Mouse (Mus musculus) B cell, adult 67 days (primary cell): ENCODE measurements around the gene Shc2. TPM values are rescaled to one million over a fixed set of nuclear protein-coding genes. Genes with fewer than 3 reads are reported as not detected.

Experiments
- total RNA-seq, 2 experiments: library from RNA; stranded (reverse); gene quantifications; 4 replicates each; pipeline ENCODE4 v1.2.4; 2023

Gene Shc2
- not detected for total RNA-seq

GRCm38 (mm10) chr10:79637128-79638110, at the start of gene Shc2:
Gene Shc2 (minus strand): TSS chr10:79637918.

DNA sequence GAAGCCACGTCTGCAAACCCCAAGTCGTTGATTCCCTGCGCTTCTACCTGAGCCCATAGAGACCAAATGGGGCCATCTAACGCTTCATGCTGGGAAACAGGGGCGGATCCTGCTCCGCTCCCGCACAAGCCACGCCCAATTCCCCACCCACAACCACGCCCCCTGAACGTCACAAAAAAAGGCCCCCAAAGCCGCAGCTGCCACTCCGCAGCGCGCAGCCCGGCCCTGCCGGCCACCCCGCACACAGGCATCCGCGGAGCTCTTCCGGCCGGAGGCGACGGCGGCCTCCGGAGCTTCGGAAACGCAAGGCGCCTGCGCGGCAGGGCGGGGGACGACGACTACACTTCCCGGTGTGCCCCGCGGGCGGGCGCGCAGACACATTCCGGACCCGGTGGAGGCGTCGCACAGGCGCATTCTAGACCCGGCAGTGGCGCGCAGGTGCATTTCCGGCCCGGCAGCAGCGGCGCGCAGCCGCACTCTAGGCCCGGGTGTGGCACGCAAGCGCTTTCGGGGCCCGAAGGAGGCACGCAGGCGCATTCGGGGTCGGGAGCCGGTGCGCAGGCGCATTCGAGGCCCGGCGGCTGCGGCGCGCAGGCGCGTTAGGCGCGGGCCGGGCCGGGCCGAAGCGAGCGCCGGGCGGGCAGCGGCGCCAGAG, 44.0 kb upstream of the Shc2 start, which contains the start of gene Cdc34:
TSS of gene Cdc34 (plus strand) at position 605 of the 655 bp plus-strand sequence.

DNA sequence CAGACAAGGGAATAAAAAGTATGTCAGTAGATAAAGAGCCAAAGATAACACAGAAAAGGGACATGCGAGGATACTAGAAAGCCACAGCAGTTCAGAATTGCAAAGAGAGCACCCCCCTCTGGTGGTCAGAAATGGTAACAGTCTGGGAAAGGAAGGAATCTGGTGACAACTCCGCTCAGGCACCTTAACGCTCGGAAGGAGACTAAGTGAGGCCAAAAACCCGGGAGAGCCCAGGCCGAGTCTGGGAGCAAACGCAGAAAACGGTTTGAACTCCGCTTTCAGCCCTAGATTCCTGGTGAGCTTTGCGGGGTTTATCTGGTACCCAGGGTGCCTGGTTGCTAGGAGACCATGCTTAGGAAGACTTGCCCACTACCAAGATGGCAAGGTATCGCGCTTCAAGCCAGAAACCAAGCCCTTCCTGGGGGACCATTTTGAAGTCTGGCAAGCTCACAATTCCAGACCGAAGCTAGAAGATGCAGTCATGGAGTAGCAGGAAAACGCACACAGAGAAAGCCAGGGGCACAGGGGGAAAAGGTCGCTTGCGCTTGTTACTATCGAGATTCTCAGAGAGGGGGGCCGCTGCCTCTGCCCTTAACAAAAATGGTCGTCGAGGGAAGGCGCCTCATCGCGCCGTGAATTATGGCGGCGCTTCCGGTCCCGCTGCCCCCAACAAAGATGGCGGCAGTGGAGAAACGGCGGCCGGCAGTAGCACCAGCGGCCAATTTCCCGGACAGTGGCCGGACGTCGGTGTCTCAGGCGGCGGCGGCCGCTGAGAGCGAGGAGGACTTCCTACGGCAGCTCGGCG, 31.3 kb upstream of the Shc2 start, which contains the start of gene Tpgs1:
TSS of gene Tpgs1 (plus strand) at position 599 of the 805 bp plus-strand sequence.

GRCm38 (mm10) chr10:79664131-79664665, 26.5 kb upstream of the Shc2 start, which contains the start of gene Madcam1:
Gene Madcam1 (plus strand): TSS chr10:79664559.

GRCm38 (mm10) chr10:79645711-79646110, 8.0 kb upstream of the Shc2 start, which contains the start of gene Odf3l2:
Gene Odf3l2 (minus strand): TSS chr10:79645738.

GRCm38 (mm10) chr10:79613578-79614304, 24.0 kb downstream of the Shc2 start, which contains the start of gene C2cd4c:
Gene C2cd4c (minus strand): TSS chr10:79614025.

GRCm38 (mm10) chr10:79587061-79587751, 50.5 kb downstream of the Shc2 start, which contains the start of gene Theg:
Gene Theg (minus strand): TSS chr10:79587331.

Other genes starting within 250 kb of the Shc2 start
- gene Vmn2r83, start 169.2 kb downstream of the Shc2 start, total RNA-seq = not detected
- 1 to 10 TPM; 3.9 to 4.1 TPM for gene Plpp2, start 104.1 kb downstream of the Shc2 start, total RNA-seq
- gene Mier2, start 82.7 kb downstream of the Shc2 start, total RNA-seq = 10 to 100 TPM; 43.0 to 53.7 TPM
- gene Theg, start 50.6 kb downstream of the Shc2 start, total RNA-seq = under 1 TPM in 1 of 2 experiments, not detected in 1; 0.93 TPM
- not detected for gene C2cd4c, start 23.9 kb downstream of the Shc2 start, total RNA-seq
- gene Odf3l2, start 7.8 kb upstream of the Shc2 start, total RNA-seq = not detected
- not detected for gene Madcam1, start 26.6 kb upstream of the Shc2 start, total RNA-seq
- 10 to 100 TPM; 18.5 to 20.8 TPM for gene Tpgs1, start 31.5 kb upstream of the Shc2 start, total RNA-seq
- 10 to 100 TPM; 63.2 to 75.0 TPM for gene Cdc34, start 44.3 kb upstream of the Shc2 start, total RNA-seq
- 1 to 10 TPM; 1.6 to 1.9 TPM for gene Gzmm, start 51.1 kb upstream of the Shc2 start, total RNA-seq
- 100 to 1,000 TPM; 103 to 111 TPM for gene Bsg, start 66.6 kb upstream of the Shc2 start, total RNA-seq
- under 1 TPM; 0.18 to 0.35 TPM for gene Hcn2, start 78.7 kb upstream of the Shc2 start, total RNA-seq
- 10 to 100 TPM; 64.8 to 74.2 TPM for gene Polrmt, start 108.7 kb upstream of the Shc2 start, total RNA-seq
- not detected for gene Fgf22, start 117.2 kb upstream of the Shc2 start, total RNA-seq
- 10 to 100 TPM; 56.5 to 58.6 TPM for gene Rnf126, start 129.0 kb upstream of the Shc2 start, total RNA-seq
- gene Fstl3, start 139.4 kb upstream of the Shc2 start, total RNA-seq = 1 to 10 TPM; 1.8 to 2.0 TPM
- gene Prss57, start 153.0 kb upstream of the Shc2 start, total RNA-seq = not detected
- gene Palm, start 155.7 kb upstream of the Shc2 start, total RNA-seq = 1 to 10 TPM; 4.9 to 5.1 TPM
- gene Misp, start 183.1 kb upstream of the Shc2 start, total RNA-seq = under 1 TPM in 1 of 2 experiments, not detected in 1; 0.23 TPM
- 100 to 1,000 TPM; 437 to 440 TPM for gene Ptbp1, start 216.5 kb upstream of the Shc2 start, total RNA-seq
- not detected for gene Prtn3, start 236.6 kb upstream of the Shc2 start, total RNA-seq
- gene Plppr3, start 236.7 kb upstream of the Shc2 start, total RNA-seq = under 1 TPM; 0.47 to 0.70 TPM
- not detected for gene Elane, start 248.3 kb upstream of the Shc2 start, total RNA-seq